Mouse (Mus musculus) CD4-positive, CD25-positive, alpha-beta regulatory T cell, adult 4 months (primary cell): Measurements from ENCODE around the gene Ubxn11. TPM values are rescaled to one million over a fixed set of nuclear protein-coding genes. Genes with fewer than 3 reads are reported as not detected.
"Not testable (repeated sequence)": the region's sequence is repeated elsewhere in the genome, so short reads cannot be mapped to it uniquely, and the experiment has no call there.

ENCODE experiments used
- ATAC-seq: one replicate; pipeline ENCODE4 v1.8.0; 2017
- polyA plus RNA-seq, 2 experiments: library from polyadenylated mRNA; unstranded; fragments of 100-300 nt; shearing (Covaris generic); gene quantifications; one replicate each; pipeline ENCODE4 v1.2.1; 2017

Ubxn11 gene
- polyA plus RNA-seq, 2 experiments from 2014 or later: 31.2 to 54.2 TPM

GRCm38 (mm10) chr4:134119644-134120043, 17.3 kb downstream of the Ubxn11 start:
- ATAC-seq: no peak

- no peak for ATAC-seq
These were observed 17.9 kb downstream of the Ubxn11 start for GRCm38 (mm10) chr4:134120192-134120805.

- no peak for ATAC-seq
These were observed 18.5 kb downstream of the Ubxn11 start for GRCm38 (mm10) chr4:134120916-134121315.

GRCm38 (mm10) chr4:134121571-134121970, 19.2 kb downstream of the Ubxn11 start:
- ATAC-seq: peak; percentile 49

- no peak for ATAC-seq
These were observed 19.9 kb downstream of the Ubxn11 start for GRCm38 (mm10) chr4:134122281-134122680.

GRCm38 (mm10) chr4:134123147-134123546, 20.8 kb downstream of the Ubxn11 start:
- ATAC-seq: no peak

GRCm38 (mm10) chr4:134123680-134124551, 21.5 kb downstream of the Ubxn11 start:
- peak; percentile 40 for ATAC-seq

- ATAC-seq: no peak
These were observed 23.2 kb downstream of the Ubxn11 start for GRCm38 (mm10) chr4:134125383-134126060.

- no peak for ATAC-seq
These were observed 24.1 kb downstream of the Ubxn11 start for GRCm38 (mm10) chr4:134126300-134127120.

- no peak for ATAC-seq
These were observed 24.7 kb downstream of the Ubxn11 start for GRCm38 (mm10) chr4:134127121-134127455.

GRCm38 (mm10) chr4:134127793-134128192, 25.4 kb downstream of the Ubxn11 start:
- no peak for ATAC-seq

- peak; percentile 85 for ATAC-seq
These were observed 26.0 kb downstream of the Ubxn11 start, which contains the start of gene Sh3bgrl3 for GRCm38 (mm10) chr4:134128221-134128982. Gene Sh3bgrl3, minus strand, starts transcription at chr4:134128789.

GRCm38 (mm10) chr4:134128983-134129362, 26.6 kb downstream of the Ubxn11 start:
- peak; percentile 43 for ATAC-seq

GRCm38 (mm10) chr4:134129482-134129881, 27.1 kb downstream of the Ubxn11 start:
- ATAC-seq: no peak

- ATAC-seq: no peak
These were observed 29.7 kb downstream of the Ubxn11 start for GRCm38 (mm10) chr4:134132117-134132516.

GRCm38 (mm10) chr4:134132519-134133095, 30.2 kb downstream of the Ubxn11 start:
- no peak for ATAC-seq

GRCm38 (mm10) chr4:134136280-134136926, 34.0 kb downstream of the Ubxn11 start:
- no peak for ATAC-seq

GRCm38 (mm10) chr4:134138857-134139256, 36.5 kb downstream of the Ubxn11 start:
- ATAC-seq: no peak

GRCm38 (mm10) chr4:134144297-134144696, 41.9 kb downstream of the Ubxn11 start:
- not testable (repeated sequence) for ATAC-seq

- ATAC-seq: no peak
These were observed 47.0 kb downstream of the Ubxn11 start for GRCm38 (mm10) chr4:134149389-134149788.

GRCm38 (mm10) chr4:134152112-134152511, 49.7 kb downstream of the Ubxn11 start:
- ATAC-seq: no peak
